Mouse (Mus musculus): ENCODE data around the gene Hipk3.

- TF ChIP-seq CTCF (IDR thresholded peaks at IDR 0.05; ENCODE audit: low read depth), result no peak
- no peak for TF ChIP-seq EP300 (IDR thresholded peaks at IDR 0.05; ENCODE audit: low read depth)
Measured at GRCm38 (mm10) chr2:104410963-104411545, 83.2 kb downstream of the Hipk3 start, which contains the start of gene D430041D05Rik.

All from heart, postnatal 0 days (tissue).